Mouse (Mus musculus): ENCODE results near the gene Zfp420. TPM values are rescaled to one million over a fixed set of nuclear protein-coding genes. Genes with fewer than 3 reads are reported as not detected.
A peak's percentile ranks its signal among the peaks of the same experiment; 100 is the strongest.

The Zfp420 gene
- total and polyA plus RNA-seq, 2 experiments from 2014 or later: 12.1 to 17.8 TPM

- no peaks in the 10 kb centered on the region for H3K27me3 ChIP-seq (ENCODE audit: insufficient read depth, low read length)
- TF ChIP-seq CTCF (IDR thresholded peaks at IDR 0.05; ENCODE audit: low read depth): no peak
- H3K9me3 ChIP-seq (ENCODE audit: low read length): no peaks in the 10 kb centered on the region
- H3K36me3 ChIP-seq (ENCODE audit: insufficient read depth, low read length): peaks cover 11% of the 10 kb centered on the region
- under 1% methylated on average over 33 of the region's 33 CpGs for whole genome bisulfite sequencing
- H3K9ac ChIP-seq (replicated peaks; ENCODE audit: low read length): peak within 1 kb of the TSS; percentile 63
- DNase-seq (ENCODE audit: low spot score) (peak; percentile 94), ATAC-seq (peak; percentile 85)
- H3K4me2 ChIP-seq (ENCODE audit: low read depth, low read length): peak within 1 kb of the TSS; percentile 64
- H3K4me1 ChIP-seq (ENCODE audit: insufficient read depth, low read length): no peaks in the 10 kb centered on the region; the same call in 1 of the 2 replicates
- H3K4me3 ChIP-seq (ENCODE audit: low read length): peak within 1 kb of the TSS; percentile 65
- H3K27ac ChIP-seq: peak within 1 kb of the TSS; percentile 90
Measured at GRCm38 (mm10) chr7:29908130-29908950, 48.6 kb downstream of the Zfp420 start, which contains the start of gene Zfp383. Zfp383 (plus strand) TSS chr7:29908223.

GRCm38 (mm10) chr7:29910252-29910651 lies 50.5 kb downstream of the Zfp420 start:
- H3K9me3 ChIP-seq (ENCODE audit: low read length): no peaks in the 10 kb centered on the region
- ATAC-seq (no peak), DNase-seq (ENCODE audit: low spot score) (peak; percentile 41)
- no peak overlapping the region for H3K27ac ChIP-seq
- peaks cover 31% of the 10 kb centered on the region for H3K36me3 ChIP-seq (ENCODE audit: insufficient read depth, low read length)
- no peak for TF ChIP-seq CTCF (IDR thresholded peaks at IDR 0.05; ENCODE audit: low read depth)
- no peak overlapping the region for H3K4me3 ChIP-seq (ENCODE audit: low read length)
- no peak overlapping the region for H3K4me2 ChIP-seq (ENCODE audit: low read depth, low read length)
- no peaks in the 10 kb centered on the region for H3K27me3 ChIP-seq (ENCODE audit: insufficient read depth, low read length)
- 48% methylated on average over 2 of the region's 2 CpGs for WGBS
- H3K4me1 ChIP-seq (ENCODE audit: insufficient read depth, low read length): no peaks in the 10 kb centered on the region; the same call in 1 of the 2 replicates
- H3K9ac ChIP-seq (replicated peaks; ENCODE audit: low read length): no peak overlapping the region

GRCm38 (mm10) chr7:29912172-29912571 lies 52.4 kb downstream of the Zfp420 start:
- DNase-seq (ENCODE audit: low spot score): no peak
- no peak for ATAC-seq
- no peak for TF ChIP-seq CTCF (IDR thresholded peaks at IDR 0.05; ENCODE audit: low read depth)
- no peak overlapping the region for H3K4me3 ChIP-seq (ENCODE audit: low read length)
- peaks cover 38% of the 10 kb centered on the region for H3K36me3 ChIP-seq (ENCODE audit: insufficient read depth, low read length)
- no peaks in the 10 kb centered on the region for H3K9me3 ChIP-seq (ENCODE audit: low read length)
- H3K4me2 ChIP-seq (ENCODE audit: low read depth, low read length): no peak overlapping the region
- H3K9ac ChIP-seq (replicated peaks; ENCODE audit: low read length): no peak overlapping the region
- no peak overlapping the region for H3K27ac ChIP-seq
- WGBS: 90% methylated on average over 13 of the region's 13 CpGs
- H3K27me3 ChIP-seq (ENCODE audit: insufficient read depth, low read length): no peaks in the 10 kb centered on the region
- H3K4me1 ChIP-seq (ENCODE audit: insufficient read depth, low read length): no peaks in the 10 kb centered on the region; the same call in 1 of the 2 replicates

GRCm38 (mm10) chr7:29917371-29918061 lies 57.7 kb downstream of the Zfp420 start:
- H3K9me3 ChIP-seq (ENCODE audit: low read length): no peaks in the 10 kb centered on the region
- TF ChIP-seq CTCF (IDR thresholded peaks at IDR 0.05; ENCODE audit: low read depth): no peak
- DNase-seq (ENCODE audit: low spot score): no peak
- H3K4me1 ChIP-seq (ENCODE audit: insufficient read depth, low read length): no peaks in the 10 kb centered on the region
- no peak for ATAC-seq
- H3K9ac ChIP-seq (replicated peaks; ENCODE audit: low read length): no peak overlapping the region
- no peak overlapping the region for H3K4me3 ChIP-seq (ENCODE audit: low read length)
- H3K27me3 ChIP-seq (ENCODE audit: insufficient read depth, low read length): no peaks in the 10 kb centered on the region
- H3K36me3 ChIP-seq (ENCODE audit: insufficient read depth, low read length): peaks cover 32% of the 10 kb centered on the region; the same call in 1 of the 2 replicates
- no peak overlapping the region for H3K4me2 ChIP-seq (ENCODE audit: low read depth, low read length)
- 61% methylated on average over 6 of the region's 6 CpGs for WGBS
- no peak overlapping the region for H3K27ac ChIP-seq

- ATAC-seq (no peak), DNase-seq (ENCODE audit: low spot score) (no peak)
- Histone ChIP-seq H3K36me3 (ENCODE audit: insufficient read depth, low read length) (peaks cover 30% of the 10 kb centered on the region; the same call in 1 of the 2 replicates), H3K9me3 (ENCODE audit: low read length) (no peaks in the 10 kb centered on the region), H3K9ac (replicated peaks; ENCODE audit: low read length) (no peak overlapping the region), H3K4me2 (ENCODE audit: low read depth, low read length) (no peak overlapping the region), H3K27ac (no peak overlapping the region), H3K27me3 (ENCODE audit: insufficient read depth, low read length) (no peaks in the 10 kb centered on the region), H3K4me1 (ENCODE audit: insufficient read depth, low read length) (no peaks in the 10 kb centered on the region), H3K4me3 (ENCODE audit: low read length) (no peak overlapping the region)
- 90% methylated on average over 4 of the region's 4 CpGs for WGBS
- TF ChIP-seq CTCF (IDR thresholded peaks at IDR 0.05; ENCODE audit: low read depth): no peak
Measured at GRCm38 (mm10) chr7:29918062-29918453, 58.3 kb downstream of the Zfp420 start.

GRCm38 (mm10) chr7:29921439-29922093 lies 61.8 kb downstream of the Zfp420 start:
- Histone ChIP-seq H3K4me1 (ENCODE audit: insufficient read depth, low read length) (no peaks in the 10 kb centered on the region), H3K27ac (no peak overlapping the region), H3K9ac (replicated peaks; ENCODE audit: low read length) (no peak overlapping the region), H3K27me3 (ENCODE audit: insufficient read depth, low read length) (no peaks in the 10 kb centered on the region), H3K4me3 (ENCODE audit: low read length) (no peak overlapping the region), H3K4me2 (ENCODE audit: low read depth, low read length) (no peak overlapping the region), H3K9me3 (ENCODE audit: low read length) (no peaks in the 10 kb centered on the region), H3K36me3 (ENCODE audit: insufficient read depth, low read length) (no peaks in the 10 kb centered on the region)
- WGBS: 83% methylated on average over 6 of the region's 6 CpGs
- DNase-seq (ENCODE audit: low spot score) (no peak), ATAC-seq (no peak)
- no peak for TF ChIP-seq CTCF (IDR thresholded peaks at IDR 0.05; ENCODE audit: low read depth)
